Mouse (Mus musculus): ENCODE results near the gene Smg7.

DNA sequence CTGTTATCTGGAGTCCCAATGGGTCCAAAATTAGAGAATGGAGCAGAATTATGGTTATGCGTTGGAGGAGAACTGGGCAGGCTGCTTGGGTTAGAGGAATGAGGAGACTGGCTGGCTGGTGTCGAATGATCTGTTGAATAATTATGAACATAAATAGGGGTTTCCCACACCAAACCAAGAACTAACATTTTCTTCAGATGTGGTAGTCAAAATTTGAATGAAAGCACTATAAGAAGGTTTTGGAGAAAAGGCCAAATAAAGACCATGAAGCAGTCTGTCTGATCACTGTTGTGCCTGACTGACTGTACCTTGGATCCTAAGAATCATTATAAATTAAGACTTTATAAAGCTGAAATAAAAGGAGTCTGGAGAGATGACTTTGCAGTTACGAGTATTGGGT, 62.1 kb downstream of the Smg7 start:
- TF ChIP-seq CTCF (IDR thresholded peaks at IDR 0.05; ENCODE audit: low read depth, low read length) (no peak), POLR2A (IDR thresholded peaks at IDR 0.05; ENCODE audit: extremely low read depth, insufficient read depth, low read length) (no peak)
